Mouse (Mus musculus): ENCODE measurements around the gene Smok3a. TPM values are rescaled to one million over a fixed set of nuclear protein-coding genes. Genes with fewer than 3 reads are reported as not detected.
"Not testable (repeated sequence)": the region's sequence is repeated elsewhere in the genome, so short reads cannot be mapped to it uniquely, and the experiment has no call there.

The Smok3a gene
- polyA plus RNA-seq, 1 experiment from 2014 or later = not detected

DNA sequence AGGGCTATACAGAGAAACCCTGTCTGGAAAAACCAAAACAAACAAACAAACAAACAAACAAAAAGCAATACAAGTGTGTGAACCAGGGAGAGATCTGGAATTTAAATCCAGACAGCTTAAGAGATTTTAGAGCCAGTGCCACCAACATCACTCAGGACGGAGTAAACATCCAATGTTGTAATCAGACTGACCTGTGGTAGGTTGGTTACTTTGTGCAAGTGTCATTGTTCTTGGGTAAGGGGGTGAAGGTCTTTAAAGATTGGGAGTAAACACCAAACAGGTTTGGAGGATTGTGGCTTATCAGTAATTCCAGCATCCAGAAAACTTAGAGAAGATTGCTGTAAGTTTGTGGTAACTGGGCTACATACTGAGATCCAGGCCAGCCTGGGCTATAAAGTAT, 34.7 kb upstream of the Smok3a start:
- ATAC-seq (ENCODE audit: insufficient number of reproducible peaks, insufficient read depth, low FRiP score, low read depth) = no peak
- H3K36me3 ChIP-seq (ENCODE audit: control insufficient read depth, insufficient read depth, low read length) = no peaks in the 10 kb centered on the region
- no peaks in the 10 kb centered on the region for H3K27me3 ChIP-seq (ENCODE audit: control insufficient read depth, insufficient read depth, low read length)
- H3K4me3 ChIP-seq (ENCODE audit: control insufficient read depth in 1 of 2, insufficient read depth in 1 of 2, low read depth in 1 of 2, low read length in 2 of 2) = no peak overlapping the region
- no peak overlapping the region for H3K9ac ChIP-seq (ENCODE audit: low read length)
- no peaks in the 10 kb centered on the region for H3K4me1 ChIP-seq (ENCODE audit: control insufficient read depth in 2 of 2, insufficient read depth in 2 of 2, low read length in 2 of 2)
- 85% methylated on average over 1 of the region's 1 CpGs for whole genome bisulfite sequencing
- H3K27ac ChIP-seq (replicated peaks in 1 of 2; ENCODE audit: control insufficient read depth in 1 of 2, insufficient read depth in 1 of 2, low read depth in 2 of 2, low read length in 2 of 2) = no peak overlapping the region
- no peaks in the 10 kb centered on the region for H3K9me3 ChIP-seq (ENCODE audit: control insufficient read depth, low read length)
- no peak overlapping the region for H3K4me2 ChIP-seq (ENCODE audit: low read length)

DNA sequence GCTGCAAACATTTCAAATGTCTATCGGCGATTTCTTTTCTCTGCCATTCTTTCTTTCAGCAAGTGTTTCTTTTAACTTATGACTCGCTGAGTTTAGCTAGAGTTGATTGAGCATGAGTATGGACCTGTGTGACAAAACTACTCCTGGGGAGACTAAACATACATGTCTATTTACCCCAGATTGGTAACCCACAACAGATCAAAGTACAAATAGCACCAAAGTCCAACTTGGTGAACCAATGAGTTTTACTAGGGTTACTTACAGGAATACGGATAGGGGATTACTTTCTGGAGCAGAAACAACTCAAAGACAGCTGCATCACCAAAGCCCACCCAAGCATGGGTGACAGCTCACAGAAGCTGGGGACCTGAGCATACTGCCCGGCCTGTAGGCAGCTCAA, 11.6 kb upstream of the Smok3a start:
- Histone ChIP-seq H3K4me1 (ENCODE audit: control insufficient read depth in 2 of 2, insufficient read depth in 2 of 2, low read length in 2 of 2) (no peaks in the 10 kb centered on the region), H3K9me3 (ENCODE audit: control insufficient read depth, low read length) (no peaks in the 10 kb centered on the region), H3K4me2 (ENCODE audit: low read length) (no peak overlapping the region), H3K4me3 (ENCODE audit: control insufficient read depth in 1 of 2, insufficient read depth in 1 of 2, low read depth in 1 of 2, low read length in 2 of 2) (no peak overlapping the region), H3K27me3 (ENCODE audit: control insufficient read depth, insufficient read depth, low read length) (no peaks in the 10 kb centered on the region), H3K9ac (ENCODE audit: low read length) (no peak overlapping the region), H3K36me3 (ENCODE audit: control insufficient read depth, insufficient read depth, low read length) (no peaks in the 10 kb centered on the region), H3K27ac (replicated peaks in 1 of 2; ENCODE audit: control insufficient read depth in 1 of 2, insufficient read depth in 1 of 2, low read depth in 2 of 2, low read length in 2 of 2) (no peak overlapping the region)
- WGBS = 85% methylated on average over 5 of the region's 5 CpGs
- no peak for ATAC-seq (ENCODE audit: insufficient number of reproducible peaks, insufficient read depth, low FRiP score, low read depth)

DNA sequence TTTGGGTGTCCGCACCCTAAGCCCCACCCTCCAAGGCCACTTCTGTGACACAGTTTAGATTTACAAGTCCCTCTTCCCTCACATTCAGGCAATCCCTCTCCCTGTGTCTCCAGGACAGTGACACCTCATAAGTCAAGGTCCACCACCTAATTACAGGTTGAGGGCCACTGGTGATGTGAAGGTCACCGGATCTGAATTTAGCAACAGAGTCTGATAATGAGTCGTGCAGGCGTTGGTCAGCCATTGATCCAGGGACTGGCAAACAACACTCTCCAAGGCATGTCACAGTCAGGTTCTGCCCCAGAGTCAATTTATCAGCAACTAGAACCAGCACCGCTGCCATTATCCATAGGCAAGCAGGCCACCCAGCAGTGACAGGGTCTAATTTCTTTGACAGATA, 8.7 kb upstream of the Smok3a start:
- Histone ChIP-seq H3K36me3 (ENCODE audit: control insufficient read depth, insufficient read depth, low read length) (no peaks in the 10 kb centered on the region), H3K4me2 (ENCODE audit: low read length) (no peak overlapping the region), H3K9ac (ENCODE audit: low read length) (no peak overlapping the region), H3K4me1 (ENCODE audit: control insufficient read depth in 2 of 2, insufficient read depth in 2 of 2, low read length in 2 of 2) (no peaks in the 10 kb centered on the region), H3K4me3 (ENCODE audit: control insufficient read depth in 1 of 2, insufficient read depth in 1 of 2, low read depth in 1 of 2, low read length in 2 of 2) (no peak overlapping the region), H3K27me3 (ENCODE audit: control insufficient read depth, insufficient read depth, low read length) (no peaks in the 10 kb centered on the region), H3K27ac (replicated peaks in 1 of 2; ENCODE audit: control insufficient read depth in 1 of 2, insufficient read depth in 1 of 2, low read depth in 2 of 2, low read length in 2 of 2) (no peak overlapping the region), H3K9me3 (ENCODE audit: control insufficient read depth, low read length) (no peaks in the 10 kb centered on the region)
- 73% methylated on average over 5 of the region's 5 CpGs for WGBS
- no peak for ATAC-seq (ENCODE audit: insufficient number of reproducible peaks, insufficient read depth, low FRiP score, low read depth)

- Histone ChIP-seq H3K4me2 (ENCODE audit: low read length) (no peak overlapping the region), H3K36me3 (ENCODE audit: control insufficient read depth, insufficient read depth, low read length) (no peaks in the 10 kb centered on the region), H3K9ac (ENCODE audit: low read length) (no peak overlapping the region), H3K27me3 (ENCODE audit: control insufficient read depth, insufficient read depth, low read length) (no peaks in the 10 kb centered on the region), H3K27ac (replicated peaks in 1 of 2; ENCODE audit: control insufficient read depth in 1 of 2, insufficient read depth in 1 of 2, low read depth in 2 of 2, low read length in 2 of 2) (no peak overlapping the region), H3K4me3 (ENCODE audit: control insufficient read depth in 1 of 2, insufficient read depth in 1 of 2, low read depth in 1 of 2, low read length in 2 of 2) (no peak overlapping the region), H3K9me3 (ENCODE audit: control insufficient read depth, low read length) (no peaks in the 10 kb centered on the region), H3K4me1 (ENCODE audit: control insufficient read depth in 2 of 2, insufficient read depth in 2 of 2, low read length in 2 of 2) (no peaks in the 10 kb centered on the region)
- no peak for ATAC-seq (ENCODE audit: insufficient number of reproducible peaks, insufficient read depth, low FRiP score, low read depth)
- WGBS = 80% methylated on average over 2 of the region's 2 CpGs
Observed at GRCm38 (mm10) chr5:138016530-138016929, 4.5 kb upstream of the Smok3a start.

GRCm38 (mm10) chr5:138016997-138017396, 4.1 kb upstream of the Smok3a start:
- no peak for ATAC-seq (ENCODE audit: insufficient number of reproducible peaks, insufficient read depth, low FRiP score, low read depth)
- Histone ChIP-seq H3K9ac (ENCODE audit: low read length) (no peak overlapping the region), H3K36me3 (ENCODE audit: control insufficient read depth, insufficient read depth, low read length) (no peaks in the 10 kb centered on the region), H3K4me1 (ENCODE audit: control insufficient read depth in 2 of 2, insufficient read depth in 2 of 2, low read length in 2 of 2) (no peaks in the 10 kb centered on the region), H3K27me3 (ENCODE audit: control insufficient read depth, insufficient read depth, low read length) (no peaks in the 10 kb centered on the region), H3K4me3 (ENCODE audit: control insufficient read depth in 1 of 2, insufficient read depth in 1 of 2, low read depth in 1 of 2, low read length in 2 of 2) (no peak overlapping the region), H3K27ac (replicated peaks in 1 of 2; ENCODE audit: control insufficient read depth in 1 of 2, insufficient read depth in 1 of 2, low read depth in 2 of 2, low read length in 2 of 2) (no peak overlapping the region), H3K9me3 (ENCODE audit: control insufficient read depth, low read length) (no peaks in the 10 kb centered on the region), H3K4me2 (ENCODE audit: low read length) (no peak overlapping the region)

GRCm38 (mm10) chr5:138019577-138019976, 1.5 kb upstream of the Smok3a start:
- H3K36me3 ChIP-seq (ENCODE audit: control insufficient read depth, insufficient read depth, low read length); H3K27ac ChIP-seq (replicated peaks in 1 of 2; ENCODE audit: control insufficient read depth in 1 of 2, insufficient read depth in 1 of 2, low read depth in 2 of 2, low read length in 2 of 2); H3K4me3 ChIP-seq (ENCODE audit: control insufficient read depth in 1 of 2, insufficient read depth in 1 of 2, low read depth in 1 of 2, low read length in 2 of 2); H3K4me1 ChIP-seq (ENCODE audit: control insufficient read depth in 2 of 2, insufficient read depth in 2 of 2, low read length in 2 of 2); H3K9me3 ChIP-seq (ENCODE audit: control insufficient read depth, low read length); ATAC-seq (ENCODE audit: insufficient number of reproducible peaks, insufficient read depth, low FRiP score, low read depth); H3K9ac ChIP-seq (ENCODE audit: low read length); H3K4me2 ChIP-seq (ENCODE audit: low read length); H3K27me3 ChIP-seq (ENCODE audit: control insufficient read depth, insufficient read depth, low read length): not testable (repeated sequence)
- 79% methylated on average over 3 of the region's 4 CpGs for WGBS

DNA sequence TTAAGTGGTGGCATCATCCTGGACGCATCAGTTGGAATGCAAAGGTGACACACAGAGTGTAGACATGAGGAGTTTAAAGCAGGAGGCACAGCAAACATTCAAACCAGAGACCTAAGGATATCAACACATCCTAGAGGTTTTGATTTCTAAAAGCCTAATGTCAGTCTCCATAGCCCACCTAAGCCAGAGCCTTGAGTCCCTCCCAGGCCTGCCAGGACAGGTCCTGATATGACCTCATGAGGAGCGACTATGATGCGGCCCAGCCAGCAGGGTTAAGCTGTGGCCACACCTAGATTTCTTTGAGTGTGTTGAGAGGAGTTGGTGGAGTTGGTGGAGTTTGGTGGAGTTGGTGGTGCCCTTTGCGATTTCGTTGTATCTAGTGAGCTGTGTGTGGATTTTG, 31.8 kb downstream of the Smok3a start, which contains the start of gene Smok3c:
TSS of gene Smok3c (plus strand) at position 301 of the 400 bp plus-strand sequence.
- not testable (repeated sequence) for H3K36me3 ChIP-seq (ENCODE audit: control insufficient read depth, insufficient read depth, low read length); H3K9ac ChIP-seq (ENCODE audit: low read length); H3K4me1 ChIP-seq (ENCODE audit: control insufficient read depth in 2 of 2, insufficient read depth in 2 of 2, low read length in 2 of 2); ATAC-seq (ENCODE audit: insufficient number of reproducible peaks, insufficient read depth, low FRiP score, low read depth); H3K27ac ChIP-seq (replicated peaks in 1 of 2; ENCODE audit: control insufficient read depth in 1 of 2, insufficient read depth in 1 of 2, low read depth in 2 of 2, low read length in 2 of 2); H3K27me3 ChIP-seq (ENCODE audit: control insufficient read depth, insufficient read depth, low read length); H3K4me3 ChIP-seq (ENCODE audit: control insufficient read depth in 1 of 2, insufficient read depth in 1 of 2, low read depth in 1 of 2, low read length in 2 of 2); H3K9me3 ChIP-seq (ENCODE audit: control insufficient read depth, low read length); H3K4me2 ChIP-seq (ENCODE audit: low read length)
- no CpG with 5 or more reads among the region's 5 CpGs for WGBS

- no peak overlapping the region for H3K9ac ChIP-seq (ENCODE audit: low read length)
Observed at GRCm38 (mm10) chr5:138073803-138074202, 52.7 kb downstream of the Smok3a start.

More at GRCm38 (mm10) chr5:138073803-138074202, 52.7 kb downstream of the Smok3a start:
- ATAC-seq (ENCODE audit: insufficient number of reproducible peaks, insufficient read depth, low FRiP score, low read depth) = no peak
- Histone ChIP-seq H3K27ac (replicated peaks in 1 of 2; ENCODE audit: control insufficient read depth in 1 of 2, insufficient read depth in 1 of 2, low read depth in 2 of 2, low read length in 2 of 2) (no peak overlapping the region), H3K9me3 (ENCODE audit: control insufficient read depth, low read length) (no peaks in the 10 kb centered on the region), H3K4me2 (ENCODE audit: low read length) (no peak overlapping the region), H3K27me3 (ENCODE audit: control insufficient read depth, insufficient read depth, low read length) (no peaks in the 10 kb centered on the region), H3K4me1 (ENCODE audit: control insufficient read depth in 2 of 2, insufficient read depth in 2 of 2, low read length in 2 of 2) (no peaks in the 10 kb centered on the region), H3K4me3 (ENCODE audit: control insufficient read depth in 1 of 2, insufficient read depth in 1 of 2, low read depth in 1 of 2, low read length in 2 of 2) (no peak overlapping the region), H3K36me3 (ENCODE audit: control insufficient read depth, insufficient read depth, low read length) (no peaks in the 10 kb centered on the region)
- 76% methylated on average over 4 of the region's 4 CpGs for WGBS

Data from heart, embryonic 14.5 days (tissue).